Mouse (Mus musculus): ENCODE data around the gene Otc. TPM values are rescaled to one million over a fixed set of nuclear protein-coding genes. Genes with fewer than 3 reads are reported as not detected.

The Otc gene
- polyA plus RNA-seq (2014; fragmentation: Illumina TruSeq; extraction: RNeasy Lipid Tissue Mini Kit (QIAGEN cat#74804); ENCODE audit: low read depth, low replicate concordance): 0.68 TPM

DNA sequence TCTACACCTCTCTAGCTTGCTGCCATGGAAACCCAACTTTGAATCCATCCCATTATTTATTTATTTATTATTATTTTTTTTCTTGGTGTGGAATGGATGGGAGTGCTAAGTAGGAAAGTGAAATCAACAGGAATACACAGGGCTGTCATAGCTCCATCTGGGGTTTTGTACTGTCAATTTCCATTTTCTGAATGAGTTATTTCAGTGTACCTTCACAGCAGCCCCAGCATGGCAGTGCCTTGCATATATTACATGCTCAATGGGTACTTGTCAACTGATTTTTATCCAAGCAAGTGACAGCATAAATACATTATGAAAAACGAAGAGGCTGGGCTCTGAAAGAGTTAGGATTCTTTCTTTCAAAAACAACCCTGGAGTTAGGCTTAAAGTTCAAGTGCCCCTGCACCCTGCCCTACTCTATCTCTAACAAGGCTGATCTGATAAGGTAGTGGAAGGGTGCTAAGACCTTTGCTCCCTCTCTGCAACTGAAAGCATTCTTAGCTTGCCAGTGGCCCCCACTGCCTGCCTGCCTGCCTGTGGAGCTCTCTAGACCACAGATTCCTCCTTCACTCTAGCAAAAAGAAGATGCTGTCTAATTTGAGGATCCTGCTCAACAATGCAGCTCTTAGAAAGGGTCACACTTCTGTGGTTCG, at the start of gene Otc:
TSS of gene Otc (plus strand) at position 454 of the 653 bp plus-strand sequence.

DNA sequence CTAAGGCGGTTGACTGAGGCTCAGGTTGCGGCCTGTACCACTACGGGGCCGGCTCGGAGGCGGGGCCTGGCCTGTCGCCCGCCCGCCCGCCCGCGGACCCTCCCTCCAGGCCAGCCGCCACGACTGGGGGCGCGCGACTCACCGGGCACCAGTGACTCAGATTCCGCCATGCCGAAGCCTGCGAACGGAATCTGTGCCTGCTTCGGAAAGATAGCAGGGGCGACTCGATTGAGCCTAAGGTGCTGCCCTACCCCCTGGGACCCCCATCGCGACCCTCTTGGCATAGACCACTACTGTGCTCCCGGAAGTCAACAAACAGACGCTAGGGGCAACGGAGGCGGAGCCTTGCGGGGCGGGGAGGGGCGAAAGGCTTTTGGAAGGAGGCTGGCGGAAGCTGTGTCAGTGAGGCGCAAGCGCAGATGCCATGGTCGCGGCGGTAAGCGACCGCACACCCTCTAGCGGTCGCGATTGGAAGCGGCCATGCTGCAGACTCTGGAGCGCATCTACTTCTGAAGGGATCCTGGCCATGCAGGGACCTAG, 35.6 kb upstream of the Otc start, which contains the start of gene Rpgr:
TSS of gene Rpgr (minus strand) at position 511 of the 540 bp plus-strand sequence.

Other genes starting within 250 kb of the Otc start
- 6.2 TPM for gene Srpx, start 134.6 kb upstream of the Otc start, polyA plus RNA-seq (2014; fragmentation: Illumina TruSeq; extraction: RNeasy Lipid Tissue Mini Kit (QIAGEN cat#74804); ENCODE audit: low read depth, low replicate concordance)
- gene Rpgr, start 35.4 kb upstream of the Otc start, polyA plus RNA-seq (2014; fragmentation: Illumina TruSeq; extraction: RNeasy Lipid Tissue Mini Kit (QIAGEN cat#74804); ENCODE audit: low read depth, low replicate concordance): 3.7 TPM
- gene Tspan7, start 232.9 kb downstream of the Otc start, polyA plus RNA-seq (2014; fragmentation: Illumina TruSeq; extraction: RNeasy Lipid Tissue Mini Kit (QIAGEN cat#74804); ENCODE audit: low read depth, low replicate concordance): 138 TPM